Mouse (Mus musculus): ENCODE results near the gene Col5a2. TPM values are rescaled to one million over a fixed set of nuclear protein-coding genes. Genes with fewer than 3 reads are reported as not detected.
"Not testable (repeated sequence)": the region's sequence is repeated elsewhere in the genome, so short reads cannot be mapped to it uniquely, and the experiment has no call there.

Gene Col5a2
- polyA plus RNA-seq (2015; fragmentation: Nextera tagmentation; extraction: Ambion mirVana) = 29.5 and 29.6 TPM in 2 replicates

- TF ChIP-seq CTCF (IDR thresholded peaks at IDR 0.05; ENCODE audit: low read depth) = no peak
- peak within 1 kb of the TSS; percentile 36 for H3K27ac ChIP-seq (ENCODE audit: low read depth, low read length)
- H3K4me3 ChIP-seq (ENCODE audit: low read depth, low read length) = peak within 1 kb of the TSS; percentile 49
- no peaks in the 10 kb centered on the region for H3K27me3 ChIP-seq (replicated peaks; ENCODE audit: control insufficient read depth, insufficient read depth, low read length)
- no peaks in the 10 kb centered on the region for H3K4me1 ChIP-seq (replicated peaks; ENCODE audit: control insufficient read depth, insufficient read depth, low read length)
- no peaks in the 10 kb centered on the region for H3K9me3 ChIP-seq (ENCODE audit: control insufficient read depth)
- H3K36me3 ChIP-seq (ENCODE audit: control insufficient read depth, insufficient read depth) = no peaks in the 10 kb centered on the region
- peak within 1 kb of the TSS; percentile 52 for H3K4me2 ChIP-seq (replicated peaks; ENCODE audit: low read depth)
- H3K9ac ChIP-seq (ENCODE audit: low read depth, low read length) = peak within 1 kb of the TSS; percentile 43; the same call in 1 of the 2 replicates
- 22% methylated on average over 12 of the region's 12 CpGs for WGBS
- no peak for ATAC-seq
Measured at GRCm38 (mm10) chr1:45502865-45503332, at the start of gene Col5a2. Gene Col5a2, minus strand, starts transcription at chr1:45503282.

GRCm38 (mm10) chr1:45550531-45550930 lies 47.4 kb upstream of the Col5a2 start:
- Histone ChIP-seq H3K4me1 (replicated peaks; ENCODE audit: control insufficient read depth, insufficient read depth, low read length) (no peaks in the 10 kb centered on the region), H3K9ac (ENCODE audit: low read depth, low read length) (no peak overlapping the region), H3K36me3 (ENCODE audit: control insufficient read depth, insufficient read depth) (no peaks in the 10 kb centered on the region), H3K9me3 (ENCODE audit: control insufficient read depth) (no peaks in the 10 kb centered on the region), H3K4me3 (ENCODE audit: low read depth, low read length) (no peak overlapping the region), H3K27ac (ENCODE audit: low read depth, low read length) (no peak overlapping the region), H3K4me2 (replicated peaks; ENCODE audit: low read depth) (no peak overlapping the region), H3K27me3 (replicated peaks; ENCODE audit: control insufficient read depth, insufficient read depth, low read length) (no peaks in the 10 kb centered on the region)
- 61% methylated on average over 4 of the region's 4 CpGs for WGBS
- no peak for TF ChIP-seq CTCF (IDR thresholded peaks at IDR 0.05; ENCODE audit: low read depth)
- ATAC-seq = no peak

GRCm38 (mm10) chr1:45541888-45542287 lies 38.8 kb upstream of the Col5a2 start:
- ATAC-seq = no peak
- Histone ChIP-seq H3K9me3 (ENCODE audit: control insufficient read depth) (no peaks in the 10 kb centered on the region), H3K36me3 (ENCODE audit: control insufficient read depth, insufficient read depth) (no peaks in the 10 kb centered on the region), H3K27me3 (replicated peaks; ENCODE audit: control insufficient read depth, insufficient read depth, low read length) (no peaks in the 10 kb centered on the region), H3K4me3 (ENCODE audit: low read depth, low read length) (no peak overlapping the region), H3K27ac (ENCODE audit: low read depth, low read length) (no peak overlapping the region), H3K4me1 (replicated peaks; ENCODE audit: control insufficient read depth, insufficient read depth, low read length) (no peaks in the 10 kb centered on the region), H3K9ac (ENCODE audit: low read depth, low read length) (no peak overlapping the region), H3K4me2 (replicated peaks; ENCODE audit: low read depth) (no peak overlapping the region)
- 27% methylated on average over 1 of the region's 1 CpGs for WGBS
- TF ChIP-seq CTCF (IDR thresholded peaks at IDR 0.05; ENCODE audit: low read depth) = no peak

GRCm38 (mm10) chr1:45541161-45541560 lies 38.1 kb upstream of the Col5a2 start:
- Histone ChIP-seq H3K27ac (ENCODE audit: low read depth, low read length) (no peak overlapping the region), H3K4me2 (replicated peaks; ENCODE audit: low read depth) (no peak overlapping the region), H3K9me3 (ENCODE audit: control insufficient read depth) (no peaks in the 10 kb centered on the region), H3K9ac (ENCODE audit: low read depth, low read length) (no peak overlapping the region), H3K36me3 (ENCODE audit: control insufficient read depth, insufficient read depth) (no peaks in the 10 kb centered on the region), H3K4me1 (replicated peaks; ENCODE audit: control insufficient read depth, insufficient read depth, low read length) (no peaks in the 10 kb centered on the region), H3K27me3 (replicated peaks; ENCODE audit: control insufficient read depth, insufficient read depth, low read length) (no peaks in the 10 kb centered on the region), H3K4me3 (ENCODE audit: low read depth, low read length) (no peak overlapping the region)
- ATAC-seq = no peak
- WGBS = 64% methylated on average over 2 of the region's 2 CpGs
- TF ChIP-seq CTCF (IDR thresholded peaks at IDR 0.05; ENCODE audit: low read depth) = no peak

GRCm38 (mm10) chr1:45531486-45531885 lies 28.4 kb upstream of the Col5a2 start:
- no peaks in the 10 kb centered on the region for H3K27me3 ChIP-seq (replicated peaks; ENCODE audit: control insufficient read depth, insufficient read depth, low read length)
- no peaks in the 10 kb centered on the region for H3K4me1 ChIP-seq (replicated peaks; ENCODE audit: control insufficient read depth, insufficient read depth, low read length)
- 61% methylated on average over 2 of the region's 2 CpGs for WGBS
- H3K9ac ChIP-seq (ENCODE audit: low read depth, low read length) = no peak overlapping the region
- ATAC-seq = no peak
- no peak for TF ChIP-seq CTCF (IDR thresholded peaks at IDR 0.05; ENCODE audit: low read depth)
- no peaks in the 10 kb centered on the region for H3K9me3 ChIP-seq (ENCODE audit: control insufficient read depth)
- no peak overlapping the region for H3K4me2 ChIP-seq (replicated peaks; ENCODE audit: low read depth)
- H3K36me3 ChIP-seq (ENCODE audit: control insufficient read depth, insufficient read depth) = no peaks in the 10 kb centered on the region
- H3K4me3 ChIP-seq (ENCODE audit: low read depth, low read length) = no peak overlapping the region
- no peak overlapping the region for H3K27ac ChIP-seq (ENCODE audit: low read depth, low read length)

GRCm38 (mm10) chr1:45527476-45527875 lies 24.4 kb upstream of the Col5a2 start:
- not testable (repeated sequence) for H3K4me1 ChIP-seq (replicated peaks; ENCODE audit: control insufficient read depth, insufficient read depth, low read length); H3K9ac ChIP-seq (ENCODE audit: low read depth, low read length); H3K27ac ChIP-seq (ENCODE audit: low read depth, low read length); H3K27me3 ChIP-seq (replicated peaks; ENCODE audit: control insufficient read depth, insufficient read depth, low read length); H3K4me3 ChIP-seq (ENCODE audit: low read depth, low read length); H3K36me3 ChIP-seq (ENCODE audit: control insufficient read depth, insufficient read depth); H3K9me3 ChIP-seq (ENCODE audit: control insufficient read depth); H3K4me2 ChIP-seq (replicated peaks; ENCODE audit: low read depth); ATAC-seq

GRCm38 (mm10) chr1:45523601-45524000 lies 20.5 kb upstream of the Col5a2 start:
- Histone ChIP-seq H3K9me3 (ENCODE audit: control insufficient read depth) (no peaks in the 10 kb centered on the region), H3K4me2 (replicated peaks; ENCODE audit: low read depth) (no peak overlapping the region), H3K27ac (ENCODE audit: low read depth, low read length) (no peak overlapping the region), H3K9ac (ENCODE audit: low read depth, low read length) (no peak overlapping the region), H3K36me3 (ENCODE audit: control insufficient read depth, insufficient read depth) (no peaks in the 10 kb centered on the region), H3K4me3 (ENCODE audit: low read depth, low read length) (no peak overlapping the region), H3K4me1 (replicated peaks; ENCODE audit: control insufficient read depth, insufficient read depth, low read length) (no peaks in the 10 kb centered on the region), H3K27me3 (replicated peaks; ENCODE audit: control insufficient read depth, insufficient read depth, low read length) (no peaks in the 10 kb centered on the region)
- no peak for TF ChIP-seq CTCF (IDR thresholded peaks at IDR 0.05; ENCODE audit: low read depth)
- 80% methylated on average over 3 of the region's 3 CpGs for WGBS
- no peak for ATAC-seq

Measured in intestine, postnatal 0 days (tissue).